Mouse (Mus musculus) T-helper 2 cell (primary cell): ENCODE data around the gene Arpc3.
"Not testable (repeated sequence)": the region's sequence is repeated elsewhere in the genome, so short reads cannot be mapped to it uniquely, and the experiment has no call there.

Source experiments
- in situ Hi-C: fragments of 300-600 bp; cut with MboI, MseI; formaldehyde crosslinking; loops from one replicate; pipeline ENCODE4 v1.15.1; 2025; ENCODE audit warnings: high pct_unique_total_duplicates

Arpc3 gene

GRCm38 (mm10) chr5:122399871-122400270 lies 8.2 kb downstream of the Arpc3 start:
- in situ Hi-C loops, result no loop called here

GRCm38 (mm10) chr5:122400628-122401302 lies 9.1 kb downstream of the Arpc3 start:
- in situ Hi-C loops, result no loop called here

- in situ Hi-C loops, result no loop called here
These were observed 9.6 kb downstream of the Arpc3 start for GRCm38 (mm10) chr5:122401303-122401640.

GRCm38 (mm10) chr5:122402160-122402559 lies 10.5 kb downstream of the Arpc3 start:
- in situ Hi-C loops, result no loop called here

GRCm38 (mm10) chr5:122402772-122403171 lies 11.1 kb downstream of the Arpc3 start:
- in situ Hi-C loops, result no loop called here

- in situ Hi-C loops, result no loop called here
These were observed 11.7 kb downstream of the Arpc3 start for GRCm38 (mm10) chr5:122403362-122403761.

- in situ Hi-C loops, result no loop called here
These were observed 13.9 kb downstream of the Arpc3 start for GRCm38 (mm10) chr5:122405537-122405936.

- in situ Hi-C loops, result loop anchor here (10.0 kb wide), 1 partner anchor 225 kb away; no protein-coding TSS in a partner anchor
These were observed 18.3 kb downstream of the Arpc3 start for GRCm38 (mm10) chr5:122409692-122410645.

- in situ Hi-C loops, result loop anchor here (10.0 kb wide), 1 partner anchor 223 kb away; no protein-coding TSS in a partner anchor
These were observed 20.2 kb downstream of the Arpc3 start for GRCm38 (mm10) chr5:122411892-122412291.

GRCm38 (mm10) chr5:122412826-122413225 lies 21.1 kb downstream of the Arpc3 start:
- in situ Hi-C loops, result loop anchor here (10.0 kb wide), 1 partner anchor 222 kb away; no protein-coding TSS in a partner anchor

GRCm38 (mm10) chr5:122414351-122414750 lies 22.7 kb downstream of the Arpc3 start:
- in situ Hi-C loops, result loop anchor here (10.0 kb wide), 1 partner anchor 220 kb away; no protein-coding TSS in a partner anchor

- in situ Hi-C loops, result loop anchor here (10.0 kb wide), 1 partner anchor 219 kb away; no protein-coding TSS in a partner anchor
These were observed 23.8 kb downstream of the Arpc3 start for GRCm38 (mm10) chr5:122415465-122415864.

- in situ Hi-C loops, result not testable (repeated sequence)
These were observed 29.0 kb downstream of the Arpc3 start for GRCm38 (mm10) chr5:122420676-122421075.

GRCm38 (mm10) chr5:122421271-122422068 lies 29.8 kb downstream of the Arpc3 start, which contains the start of gene Anapc7:
Anapc7 (plus strand) TSS chr5:122421693.
- in situ Hi-C loops, result no loop called here

GRCm38 (mm10) chr5:122422071-122422964 lies 30.6 kb downstream of the Arpc3 start:
- in situ Hi-C loops, result no loop called here

- in situ Hi-C loops, result no loop called here
These were observed 31.4 kb downstream of the Arpc3 start for GRCm38 (mm10) chr5:122423083-122423482.

GRCm38 (mm10) chr5:122425550-122425949 lies 33.9 kb downstream of the Arpc3 start:
- in situ Hi-C loops, result no loop called here

- in situ Hi-C loops, result no loop called here
These were observed 38.5 kb downstream of the Arpc3 start for GRCm38 (mm10) chr5:122430036-122430775.

GRCm38 (mm10) chr5:122431221-122431620 lies 39.5 kb downstream of the Arpc3 start:
- in situ Hi-C loops, result no loop called here

- in situ Hi-C loops, result no loop called here
These were observed 42.9 kb downstream of the Arpc3 start for GRCm38 (mm10) chr5:122434541-122434940.
